Mouse (Mus musculus) liver, postnatal 0 days (tissue): ENCODE measurements around the gene Gch1.

ENCODE experiments used
- CTCF ChIP-seq: sonication (generic); IDR thresholded peaks from 2 replicates; pipeline ENCODE4 v1.5.1; 2016; ENCODE audit warnings: antibody characterized with exemption, low read depth
- EP300 ChIP-seq: IDR thresholded peaks from 2 replicates; pipeline ENCODE4 v1.6.1; 2016; ENCODE audit warnings: antibody characterized with exemption, low read depth, mild to moderate bottlenecking

DNA sequence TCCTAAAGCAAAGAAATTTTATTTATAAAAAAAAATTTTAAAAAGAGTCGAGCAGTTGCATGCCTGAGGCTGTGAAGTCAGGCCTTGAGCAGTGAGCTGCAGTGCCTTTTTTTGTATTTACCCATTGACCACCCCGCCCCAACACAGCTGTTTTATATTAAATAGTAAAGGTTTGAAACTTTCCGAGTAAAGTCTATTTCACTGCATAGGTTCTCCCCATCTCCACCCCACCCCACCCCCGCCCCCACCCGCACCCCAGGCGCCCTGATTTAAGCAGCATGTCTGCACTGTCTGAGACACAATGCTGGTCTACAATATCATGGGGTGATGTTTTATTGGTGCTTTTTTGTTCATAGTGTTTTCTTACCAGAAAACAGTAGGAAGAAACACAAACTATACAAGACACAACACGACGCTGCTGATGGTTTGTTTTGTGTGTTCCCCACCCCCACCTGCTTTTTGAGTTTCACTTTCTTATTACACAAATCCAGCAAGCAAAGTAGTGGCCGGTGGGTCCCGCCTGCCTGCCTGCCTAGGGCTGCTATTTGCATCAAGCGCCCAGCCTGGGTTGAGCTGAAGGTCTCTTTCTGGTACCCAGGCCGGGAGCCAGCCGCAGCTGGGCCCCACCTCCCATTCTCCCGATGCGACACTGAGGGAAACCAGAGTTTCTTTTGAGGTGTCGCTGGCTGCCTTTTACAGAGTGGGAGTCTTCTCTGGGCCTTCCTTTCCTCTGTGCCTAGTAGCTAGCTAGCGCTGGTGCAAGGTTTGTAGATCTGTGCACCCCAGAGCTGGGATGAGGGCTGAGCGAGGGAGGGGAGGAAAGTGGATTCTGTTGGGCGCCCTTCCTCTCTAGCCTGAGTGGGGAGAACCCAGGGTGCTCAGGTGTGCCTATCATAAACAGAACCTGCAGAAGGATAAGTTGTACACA lies 84.7 kb downstream of the Gch1 start:
- no peak for TF ChIP-seq EP300
- TF ChIP-seq CTCF = no peak
